ENCODE assay signal across 8 mouse cellular contexts in the genomic region with DNA sequence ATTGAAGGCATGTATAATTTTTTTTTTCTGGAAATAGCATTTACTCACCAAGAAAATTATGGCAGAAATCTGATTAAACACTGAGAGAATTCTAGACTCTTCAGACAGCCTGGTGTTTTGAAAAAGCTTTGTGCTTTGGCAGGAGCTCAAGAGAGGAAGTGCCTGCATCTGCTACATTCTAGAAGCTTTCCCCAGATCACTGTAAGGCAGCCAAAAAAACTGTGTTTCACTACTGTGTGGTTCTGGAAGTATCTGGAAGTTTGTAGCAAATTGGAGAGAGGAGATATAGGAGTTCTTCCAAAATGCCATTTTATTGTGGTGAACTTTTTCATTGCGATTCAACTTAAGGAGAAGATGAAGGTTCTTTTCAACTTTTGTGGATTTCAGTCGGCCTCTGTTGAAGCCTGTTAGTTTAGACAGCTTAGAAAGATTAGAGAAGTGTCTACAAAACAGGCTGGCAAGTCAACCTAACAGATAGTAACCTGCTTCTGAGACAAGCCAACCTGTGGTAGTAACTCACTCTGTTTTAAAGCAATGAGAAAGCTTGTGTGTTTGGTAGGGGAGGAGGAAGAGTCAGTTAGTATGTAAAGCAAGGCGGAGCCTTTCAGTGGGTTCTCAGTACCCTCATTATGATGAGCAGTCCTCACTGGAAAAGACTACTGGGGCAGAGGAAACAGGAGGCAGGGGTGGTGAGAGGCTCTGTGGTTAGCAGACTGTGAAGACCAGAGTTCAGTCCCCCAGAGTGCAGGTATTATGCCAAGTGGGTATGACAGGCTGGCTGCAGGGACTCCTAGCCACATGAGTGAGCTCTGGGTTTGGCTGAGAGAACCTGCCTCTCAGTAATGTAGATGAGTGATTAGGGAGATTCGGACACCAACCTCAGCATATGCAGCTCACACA. TPM values are rescaled to one million over a fixed set of nuclear protein-coding genes. Genes with fewer than 3 reads are reported as not detected.
A peak's percentile ranks its signal among the peaks of the same experiment; 100 is the strongest.
DNase-seq lines count a peak whose midpoint lies in the region; ATAC-seq lines count a peak whose summit lies in the region.

No protein-coding gene starts in this region.

- WGBS in forebrain, embryonic 16.5 days: 69% methylated on average over 4 of the region's 4 CpGs
- 80% methylated on average over 4 of the region's 4 CpGs for WGBS in forebrain, embryonic 11.5 days

- H3K4me1 ChIP-seq in forebrain, embryonic 16.5 days (replicated peaks; ENCODE audit: control insufficient read depth, insufficient read depth, low read length): peaks cover 7% of the 10 kb centered on the region; the same call in 1 of the 2 replicates
- no peaks in the 10 kb centered on the region for H3K4me1 ChIP-seq in forebrain, embryonic 11.5 days (replicated peaks; ENCODE audit: control insufficient read depth, insufficient read depth, low read length)

- H3K9me3 ChIP-seq in forebrain, embryonic 16.5 days (ENCODE audit: control insufficient read depth, low read length): no peaks in the 10 kb centered on the region
- no peaks in the 10 kb centered on the region for H3K9me3 ChIP-seq in forebrain, embryonic 11.5 days (ENCODE audit: control insufficient read depth, low read length)

- peaks cover 7% of the 10 kb centered on the region for H3K36me3 ChIP-seq in forebrain, embryonic 16.5 days (ENCODE audit: control insufficient read depth, insufficient read depth)
- H3K36me3 ChIP-seq in forebrain, embryonic 11.5 days (ENCODE audit: control insufficient read depth, insufficient read depth, low read length): peaks cover 4% of the 10 kb centered on the region; the same call in 1 of the 2 replicates

- ATAC-seq in forebrain, embryonic 16.5 days: peak; percentile 77
- no peak for ATAC-seq in forebrain, embryonic 11.5 days (replicated peaks; ENCODE audit: low FRiP score)
- ATAC-seq in megakaryocyte progenitor cell, adult 5-6 weeks (replicated peaks; ENCODE audit: poor library complexity): peak; percentile 60

- no peak overlapping the region for H3K27ac ChIP-seq in forebrain, embryonic 16.5 days (ENCODE audit: low read length)
- H3K27ac ChIP-seq in forebrain, embryonic 11.5 days (ENCODE audit: low read depth, low read length): no peak overlapping the region

- no peak overlapping the region for H3K4me3 ChIP-seq in forebrain, embryonic 16.5 days (replicated peaks; ENCODE audit: low read length)
- H3K4me3 ChIP-seq in forebrain, embryonic 11.5 days (ENCODE audit: low read depth, low read length): no peak overlapping the region

- DNase-seq in forebrain, embryonic 11.5 days (ENCODE audit: low spot score): no peak
- peak; percentile 12 for DNase-seq in ZHBTc4 (ENCODE audit: low read depth, low spot score)
- peak; percentile 82 to 88 for DNase-seq in frontal cortex, adult 2 months (ENCODE audit: extremely low spot score in 1 of 2, low spot score in 1 of 2)
- peak; percentile 46 for DNase-seq in heart, postnatal 4 days
- peak; percentile 54 to 57 for DNase-seq in layer of hippocampus, postnatal 36 days
- no peak for DNase-seq in embryo, embryonic 9.5 days (ENCODE audit: extremely low spot score)

- H3K4me2 ChIP-seq in forebrain, embryonic 16.5 days (ENCODE audit: low read length): no peak overlapping the region
- H3K4me2 ChIP-seq in forebrain, embryonic 11.5 days (ENCODE audit: low read depth, low read length, severe bottlenecking): no peak overlapping the region

- H3K27me3 ChIP-seq in forebrain, embryonic 16.5 days (replicated peaks; ENCODE audit: control insufficient read depth, insufficient read depth, low read length): no peaks in the 10 kb centered on the region
- no peaks in the 10 kb centered on the region for H3K27me3 ChIP-seq in forebrain, embryonic 11.5 days (ENCODE audit: control insufficient read depth, insufficient read depth, low read length)

- no peak overlapping the region for H3K9ac ChIP-seq in forebrain, embryonic 16.5 days (replicated peaks; ENCODE audit: low read depth, low read length)
- no peak overlapping the region for H3K9ac ChIP-seq in forebrain, embryonic 11.5 days (ENCODE audit: low read length)

RNA-seq across cellular contexts. Expression of a gene that starts 12.1 kb away (rescaled TPM):
- 32.8 and 46.6 TPM in 2 replicates for polyA plus RNA-seq in forebrain, embryonic 16.5 days (2015; fragmentation: Nextera tagmentation; extraction: Ambion mirVana)
- polyA plus RNA-seq in forebrain, embryonic 11.5 days (2014; fragmentation: Nextera tagmentation; extraction: Ambion mirVana): 40.6 and 46.1 TPM in 2 replicates
- 27.4 and 29.2 TPM in 2 replicates for polyA plus RNA-seq in frontal cortex, adult 2 months (2012; rRNA removed)
- total RNA-seq in heart, postnatal 4 days (2021): 10 to 100 TPM; 21.2 to 25.3 TPM
- total RNA-seq in layer of hippocampus, postnatal 36 days (2021): 10 to 100 TPM; 58.0 to 69.5 TPM
- 17.4 and 20.1 TPM in 2 replicates for total RNA-seq in megakaryocyte progenitor cell, adult 5-6 weeks (2015)
- total RNA-seq in megakaryocyte progenitor cell, adult 5-6 weeks (2017): 39.4 and 41.8 TPM in 2 replicates

Comparison
In these comparisons a context has a peak if more than half of its experiments do, and no peak if none do; other contexts are left out.
1. DNase-seq: peak in ZHBTc4 (single experiment), frontal cortex, adult 2 months (2 of 2), heart, postnatal 4 days (single experiment) and layer of hippocampus, postnatal 36 days (2 of 2); none in forebrain, embryonic 11.5 days (single experiment) and embryo, embryonic 9.5 days (single experiment).